ENCODE assay signal across 25 mouse cellular contexts in the genomic region with DNA sequence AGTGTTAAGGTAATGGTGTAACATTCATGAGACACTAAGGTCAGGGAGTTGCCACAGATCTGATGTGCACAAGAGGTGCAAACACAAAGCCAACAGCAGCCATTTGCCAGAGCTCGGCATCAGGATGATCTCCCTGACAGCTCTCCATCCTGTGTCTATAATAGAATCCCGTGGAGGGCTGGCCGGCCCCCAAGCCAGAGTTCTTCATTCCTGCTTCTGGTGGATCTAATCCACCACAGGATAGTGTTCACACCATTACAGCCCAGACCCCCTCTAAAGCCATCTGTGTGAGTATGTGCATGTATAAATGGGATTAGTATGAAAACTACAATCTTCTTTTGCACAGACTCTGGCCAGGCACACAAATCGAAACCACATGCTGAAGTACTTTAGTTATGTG.
DNase-seq lines count a peak whose midpoint lies in the region; ATAC-seq and TF ChIP-seq lines count a peak whose summit lies in the region.
"Had no signal": no experiment of that assay in that cellular context is flagged by ENCODE, and none has a peak within 500 bp of the region (broad histone marks: within the 10 kb centered on the region; RNA-seq: fewer than 3 reads in every experiment).

No protein-coding gene starts in this region.

- no peaks in the 10 kb centered on the region for H3K9me3 ChIP-seq in hindbrain, embryonic 16.5 days (ENCODE audit: control insufficient read depth, low read length)
- H3K9me3 ChIP-seq in hindbrain, embryonic 10.5 days, result no peaks in the 10 kb centered on the region
- no peaks in the 10 kb centered on the region for H3K9me3 ChIP-seq in midbrain, postnatal 0 days (ENCODE audit: low read length)
- no peaks in the 10 kb centered on the region for H3K9me3 ChIP-seq in midbrain, embryonic 16.5 days (replicated peaks; ENCODE audit: control insufficient read depth, low read length, poor library complexity, severe bottlenecking)
- no peaks in the 10 kb centered on the region for H3K9me3 ChIP-seq in embryonic facial prominence, embryonic 15.5 days (replicated peaks)
- H3K9me3 ChIP-seq: embryonic facial prominence, embryonic 13.5 days; G1E; intestine, embryonic 15.5 days had no signal

- 0 out of 2 replicates have a peak, but pooled peaks have one; percentile 25 for ATAC-seq in hindbrain, embryonic 16.5 days
- no peak for ATAC-seq in midbrain, postnatal 0 days (ENCODE audit: low FRiP score)
- ATAC-seq in midbrain, embryonic 16.5 days, result no peak
- ATAC-seq in embryonic facial prominence, embryonic 15.5 days (ENCODE audit: insufficient number of reproducible peaks, low FRiP score, low TSS enrichment, low read depth), result peak; percentile 11; the same call in 1 of the 2 replicates
- ATAC-seq: forebrain, embryonic 14.5 days; forebrain, postnatal 0 days; intestine, embryonic 15.5 days; Patski had no signal

- no peak overlapping the region for H3K9ac ChIP-seq in hindbrain, embryonic 16.5 days (ENCODE audit: low read depth, low read length)
- H3K9ac ChIP-seq in midbrain, postnatal 0 days (replicated peaks; ENCODE audit: low read length, poor library complexity, severe bottlenecking), result no peak overlapping the region
- H3K9ac ChIP-seq in midbrain, embryonic 16.5 days (ENCODE audit: low read depth, low read length), result no peak overlapping the region
- H3K9ac ChIP-seq in embryonic facial prominence, embryonic 15.5 days, result no peak overlapping the region
- H3K9ac ChIP-seq: embryonic facial prominence, embryonic 13.5 days; forebrain, postnatal 0 days; hindbrain, embryonic 14.5 days; intestine, embryonic 15.5 days had no signal

- H3K27me3 ChIP-seq in cerebellum, adult 2 months (ENCODE audit: control insufficient read depth, insufficient read depth, low read length), result no peaks in the 10 kb centered on the region
- H3K27me3 ChIP-seq in hindbrain, embryonic 16.5 days (replicated peaks; ENCODE audit: control insufficient read depth, insufficient read depth, low read length), result no peaks in the 10 kb centered on the region
- H3K27me3 ChIP-seq in hindbrain, embryonic 10.5 days (ENCODE audit: insufficient read depth, poor library complexity, severe bottlenecking), result no peaks in the 10 kb centered on the region
- H3K27me3 ChIP-seq in midbrain, postnatal 0 days (ENCODE audit: insufficient read depth, low read length), result no peaks in the 10 kb centered on the region
- no peaks in the 10 kb centered on the region for H3K27me3 ChIP-seq in midbrain, embryonic 16.5 days (ENCODE audit: control insufficient read depth, insufficient read depth, low read depth, low read length)
- H3K27me3 ChIP-seq in embryonic facial prominence, embryonic 15.5 days, result no peaks in the 10 kb centered on the region
- H3K27me3 ChIP-seq: CH12.LX; embryonic facial prominence, embryonic 13.5 days; intestine, embryonic 15.5 days; Patski had no signal

- WGBS in cerebellum, adult 2 months, result 50% methylated on average over 4 of the region's 4 CpGs
- WGBS in hindbrain, embryonic 16.5 days, result 74% methylated on average over 4 of the region's 4 CpGs
- whole genome bisulfite sequencing in hindbrain, embryonic 10.5 days, result 84% methylated on average over 4 of the region's 4 CpGs
- 61% methylated on average over 4 of the region's 4 CpGs for WGBS in midbrain, postnatal 0 days
- WGBS in midbrain, embryonic 16.5 days, result 77% methylated on average over 4 of the region's 4 CpGs
- WGBS in embryonic facial prominence, embryonic 15.5 days, result 33% methylated on average over 4 of the region's 4 CpGs

- DNase-seq in cerebellum, postnatal 14 days, result peak; percentile 50 to 60
- DNase-seq in cerebellum, adult 2 months, result no peak
- DNase-seq in hindbrain, embryonic 10.5 days (ENCODE audit: low spot score), result no peak
- peak; percentile 19 for DNase-seq in midbrain, postnatal 0 days (ENCODE audit: low spot score)
- DNase-seq: adrenal gland, postnatal 10 days; adrenal gland, postnatal 36 days; B cell, adult 2 months; cerebellum, adult 8-10 months; cerebellum, postnatal 25 days; forebrain, postnatal 0 days; gastrocnemius, adult 2 months; gastrocnemius, postnatal 14 days; heart, adult 11 months; kidney, adult 11 months had no signal

- TF ChIP-seq CTCF in cerebellum, adult 2 months (IDR thresholded peaks at IDR 0.05; ENCODE audit: borderline replicate concordance, insufficient read depth, low read depth, low read length), result no peak
- TF ChIP-seq CTCF in midbrain, postnatal 0 days (IDR thresholded peaks at IDR 0.05), result no peak

- no peak for TF ChIP-seq POLR2A in cerebellum, adult 2 months (IDR thresholded peaks at IDR 0.05; ENCODE audit: borderline replicate concordance, insufficient read depth, low read length)

- no peak overlapping the region for H3K27ac ChIP-seq in cerebellum, adult 2 months (ENCODE audit: insufficient read depth, low read length)
- no peak overlapping the region for H3K27ac ChIP-seq in hindbrain, embryonic 16.5 days (ENCODE audit: low read depth, low read length)
- H3K27ac ChIP-seq in hindbrain, embryonic 10.5 days, result no peak overlapping the region
- no peak overlapping the region for H3K27ac ChIP-seq in midbrain, postnatal 0 days (ENCODE audit: low read depth, low read length)
- H3K27ac ChIP-seq in midbrain, embryonic 16.5 days (ENCODE audit: low read length), result no peak overlapping the region
- no peak overlapping the region for H3K27ac ChIP-seq in embryonic facial prominence, embryonic 15.5 days (replicated peaks)
- H3K27ac ChIP-seq: embryonic facial prominence, embryonic 13.5 days; gastrocnemius, adult 2 months; hindbrain, embryonic 14.5 days; intestine, embryonic 15.5 days had no signal

- no peak overlapping the region for H3K4me2 ChIP-seq in hindbrain, embryonic 16.5 days (ENCODE audit: low read length)
- no peak overlapping the region for H3K4me2 ChIP-seq in midbrain, postnatal 0 days (ENCODE audit: low read depth, low read length, poor library complexity, severe bottlenecking)
- H3K4me2 ChIP-seq in midbrain, embryonic 16.5 days (ENCODE audit: low read length), result no peak overlapping the region
- H3K4me2 ChIP-seq in embryonic facial prominence, embryonic 15.5 days (replicated peaks), result no peak overlapping the region
- H3K4me2 ChIP-seq: embryonic facial prominence, embryonic 13.5 days; heart, embryonic 11.5 days; hindbrain, embryonic 14.5 days; intestine, embryonic 15.5 days had no signal

- H3K4me3 ChIP-seq in cerebellum, adult 2 months (replicated peaks; ENCODE audit: insufficient read depth, low read depth, low read length), result no peak overlapping the region
- H3K4me3 ChIP-seq in hindbrain, embryonic 16.5 days (ENCODE audit: low read length), result no peak overlapping the region
- no peak overlapping the region for H3K4me3 ChIP-seq in hindbrain, embryonic 10.5 days
- H3K4me3 ChIP-seq in midbrain, postnatal 0 days (ENCODE audit: low read depth, low read length), result no peak overlapping the region
- no peak overlapping the region for H3K4me3 ChIP-seq in midbrain, embryonic 16.5 days (ENCODE audit: low read depth, low read length)
- no peak overlapping the region for H3K4me3 ChIP-seq in embryonic facial prominence, embryonic 15.5 days (replicated peaks)
- H3K4me3 ChIP-seq: embryonic facial prominence, embryonic 13.5 days; gastrocnemius, adult 2 months; intestine, embryonic 15.5 days had no signal

- H3K36me3 ChIP-seq in hindbrain, embryonic 16.5 days (ENCODE audit: control insufficient read depth, insufficient read depth, low read length), result no peaks in the 10 kb centered on the region
- no peaks in the 10 kb centered on the region for H3K36me3 ChIP-seq in hindbrain, embryonic 10.5 days
- H3K36me3 ChIP-seq in midbrain, postnatal 0 days (ENCODE audit: insufficient read depth, low read length), result no peaks in the 10 kb centered on the region
- H3K36me3 ChIP-seq in midbrain, embryonic 16.5 days (ENCODE audit: control insufficient read depth, insufficient read depth, low read length), result no peaks in the 10 kb centered on the region
- no peaks in the 10 kb centered on the region for H3K36me3 ChIP-seq in embryonic facial prominence, embryonic 15.5 days
- H3K36me3 ChIP-seq: embryonic facial prominence, embryonic 13.5 days; intestine, embryonic 15.5 days had no signal

- peaks cover 34% of the 10 kb centered on the region; the same call in 1 of the 2 replicates for H3K4me1 ChIP-seq in cerebellum, adult 2 months (ENCODE audit: control insufficient read depth, insufficient read depth, low read length)
- H3K4me1 ChIP-seq in hindbrain, embryonic 16.5 days (ENCODE audit: control insufficient read depth, insufficient read depth, low read depth, low read length), result peaks cover 5% of the 10 kb centered on the region
- H3K4me1 ChIP-seq in hindbrain, embryonic 10.5 days (replicated peaks), result peaks cover 3% of the 10 kb centered on the region; the same call in 1 of the 2 replicates
- no peaks in the 10 kb centered on the region for H3K4me1 ChIP-seq in midbrain, postnatal 0 days (ENCODE audit: insufficient read depth, low read length)
- no peaks in the 10 kb centered on the region for H3K4me1 ChIP-seq in midbrain, embryonic 16.5 days (ENCODE audit: control insufficient read depth, insufficient read depth, low read length)
- H3K4me1 ChIP-seq in embryonic facial prominence, embryonic 15.5 days, result peaks cover 5% of the 10 kb centered on the region; the same call in 1 of the 2 replicates

Comparison
In these comparisons a context has a peak if more than half of its experiments do, and no peak if none do; other contexts are left out.
1. DNase-seq: peak in cerebellum, postnatal 14 days (2 of 2) and midbrain, postnatal 0 days (single experiment); none in cerebellum, adult 2 months (0 of 2) and hindbrain, embryonic 10.5 days (single experiment).
2. ATAC-seq: peak in hindbrain, embryonic 16.5 days (single experiment) and embryonic facial prominence, embryonic 15.5 days (single experiment); none in midbrain, postnatal 0 days (single experiment) and midbrain, embryonic 16.5 days (single experiment).